In genomic region chr17:37044651-37045244, GRCm38 (mm10) we compare ENCODE assay signal across 8 mouse cellular contexts. TPM values are rescaled to one million over a fixed set of nuclear protein-coding genes. Genes with fewer than 3 reads are reported as not detected.
A peak's percentile ranks its signal among the peaks of the same experiment; 100 is the strongest.
DNase-seq lines count a peak whose midpoint lies in the region; ATAC-seq and TF ChIP-seq lines count a peak whose summit lies in the region.

No protein-coding gene starts in this region.

- H3K9ac ChIP-seq in CH12.LX (ENCODE audit: insufficient read depth, low read depth): peak overlapping the region; percentile 64; the same call in 1 of the 2 replicates

- H3K27me3 ChIP-seq in CH12.LX (replicated peaks): peaks cover 6% of the 10 kb centered on the region

- H3K4me2 ChIP-seq in CH12.LX (ENCODE audit: insufficient read depth, low read depth, poor library complexity, severe bottlenecking): peak overlapping the region; percentile 72

- peak; percentile 29 to 53; a peak in 3 of 4 replicates for ATAC-seq in hematopoietic stem cell, adult 5-6 weeks (replicated peaks in 1 of 2; ENCODE audit: insufficient read depth in 1 of 2, low FRiP score in 2 of 2, low TSS enrichment in 1 of 2, low read depth in 1 of 2, poor library complexity in 2 of 2, severe bottlenecking in 2 of 2)

- in situ Hi-C loops in CH12.LX (cut with MboI; ENCODE audit: low pct_ligation_motif_present, low pct_unique_long_range_greater_than_20kb, low sequenced_read_pairs): no loop called here

- H3K79me2 ChIP-seq in CH12.LX (replicated peaks; ENCODE audit: control insufficient read depth, extremely low read depth, insufficient read depth, poor library complexity, severe bottlenecking): no peaks in the 10 kb centered on the region

- no peak for TF ChIP-seq POLR2A in CH12.LX (IDR thresholded peaks at IDR 0.05; ENCODE audit: low read depth, low read length)

- peak overlapping the region in 1 of 3 experiments; percentile 48 for H3K4me3 ChIP-seq in CH12.LX (replicated peaks in 1 of 3; ENCODE audit: low read depth in 2 of 3, low read length in 2 of 3, poor library complexity in 1 of 3)

- peaks cover 3 to 13% of the 10 kb centered on the region in 2 experiments for H3K36me3 ChIP-seq in CH12.LX (replicated peaks in 1 of 2; ENCODE audit: control insufficient read depth in 1 of 2, insufficient read depth in 1 of 2, low read length in 1 of 2)

- peaks cover 6 to 20% of the 10 kb centered on the region in 2 experiments for H3K4me1 ChIP-seq in CH12.LX (ENCODE audit: control insufficient read depth in 1 of 2, insufficient read depth in 2 of 2)

- TF ChIP-seq CTCF in CH12.LX (conservative IDR thresholded peaks at IDR 0.05 in 1 of 2, IDR thresholded peaks at IDR 0.05 in 1 of 2; ENCODE audit: low read depth in 2 of 2, low read length in 2 of 2): no peak

- H3K9me3 ChIP-seq in CH12.LX (replicated peaks; ENCODE audit: low read length): no peaks in the 10 kb centered on the region

- TF ChIP-seq EP300 in CH12.LX (IDR thresholded peaks at IDR 0.05; ENCODE audit: low read length): peak; percentile 17; the same call in 1 of the 2 replicates

- peak; percentile 38 for DNase-seq in 3T3-L1 (ENCODE audit: low read depth, low spot score)
- no peak for DNase-seq in CH12.LX (ENCODE audit: extremely low read depth)
- peak; percentile 37 for DNase-seq in lung, postnatal 25 days (ENCODE audit: low spot score)
- DNase-seq in spleen, postnatal 4 days (ENCODE audit: low spot score in 2 of 2): no peak
- DNase-seq in frontal cortex, postnatal 14 days (ENCODE audit: low spot score in 2 of 2): no peak
- DNase-seq in left cerebral cortex, adult 9 months (ENCODE audit: low spot score in 2 of 2): no peak
- DNase-seq in layer of hippocampus, adult 9-10 months (ENCODE audit: low spot score): no peak

- TF ChIP-seq RAD21 in CH12.LX (IDR thresholded peaks at IDR 0.05; ENCODE audit: low read depth, low read length): no peak

- H3K27ac ChIP-seq in CH12.LX (ENCODE audit: insufficient read depth, low read depth): no peak overlapping the region

- dilution Hi-C loops in CH12.LX (cut with MboI; ENCODE audit: extremely low pct_ligation_motif_present, extremely low pct_unique_long_range_greater_than_20kb, low sequenced_read_pairs): no loop called here

TF ChIP-seq in CH12.LX, 34 proteins besides CTCF, POLR2A, EP300 and RAD21:
- no peak for TF ChIP-seq MEF2A (IDR thresholded peaks at IDR 0.05; ENCODE audit: borderline replicate concordance, low read depth, low read length)
- peak; percentile 72 for TF ChIP-seq BHLHE40 (IDR thresholded peaks at IDR 0.05; ENCODE audit: low read depth, low read length)
- TF ChIP-seq MAFK (IDR thresholded peaks at IDR 0.05; ENCODE audit: insufficient replicate concordance, low read length): no peak
- no peak for TF ChIP-seq POLR2AphosphoS2 (IDR thresholded peaks at IDR 0.05; ENCODE audit: low read depth, low read length)
- no peak for TF ChIP-seq USF1 (IDR thresholded peaks at IDR 0.05; ENCODE audit: low read depth, low read length)
- TF ChIP-seq ZNF384 (IDR thresholded peaks at IDR 0.05; ENCODE audit: low read depth, low read length): no peak
- no peak for TF ChIP-seq JUND (conservative IDR thresholded peaks at IDR 0.05; ENCODE audit: low read depth, low read length)
- TF ChIP-seq TBP (conservative IDR thresholded peaks at IDR 0.05; ENCODE audit: low read depth, low read length): no peak
- no peak for TF ChIP-seq TCF12 (IDR thresholded peaks at IDR 0.05; ENCODE audit: low read depth, low read length)
- no peak for TF ChIP-seq MAZ (IDR thresholded peaks at IDR 0.05; ENCODE audit: low read depth, low read length)
- peak; percentile 42; the same call in 1 of the 2 replicates for TF ChIP-seq MAX (IDR thresholded peaks at IDR 0.05; ENCODE audit: low read length)
- no peak for TF ChIP-seq KAT2A (IDR thresholded peaks at IDR 0.05; ENCODE audit: insufficient replicate concordance, low read length)
TF ChIP-seq in CH12.LX: peak in this region for 2.

RNA-seq across cellular contexts. Expression of gene Gabbr1, which starts 1.0 kb away (rescaled TPM):
- total RNA-seq in CH12.LX (2012; rRNA removed) (4.7 TPM in 2 replicates), CH12.LX (2014; rRNA removed) (1.8 and 2.1 TPM in 2 replicates)
- polyA plus RNA-seq in CH12.LX (2012; ENCODE audit: insufficient read length, low read depth): 10.2 and 11.6 TPM in 2 replicates
- total RNA-seq in hematopoietic stem cell, adult 5-6 weeks (2017): 10.7 and 43.0 TPM in 2 replicates

RNA-seq across cellular contexts. Expression of gene Mog, which starts 21.6 kb away (rescaled TPM):
- not detected in 2 replicates for total RNA-seq in CH12.LX (2012; rRNA removed)
- total RNA-seq in CH12.LX (2014; rRNA removed): not detected in 2 replicates
- polyA plus RNA-seq in CH12.LX (2012; ENCODE audit: insufficient read length, low read depth): not detected in 2 replicates
- not detected in 2 replicates for total RNA-seq in hematopoietic stem cell, adult 5-6 weeks (2017)

RNA-seq across cellular contexts. Expression of gene Olfr90, which starts 43.6 kb away (rescaled TPM):
- total RNA-seq in CH12.LX (2012; rRNA removed): not detected in 2 replicates
- not detected in 2 replicates for total RNA-seq in CH12.LX (2014; rRNA removed)
- not detected in 2 replicates for polyA plus RNA-seq in CH12.LX (2012; ENCODE audit: insufficient read length, low read depth)
- not detected in 2 replicates for total RNA-seq in hematopoietic stem cell, adult 5-6 weeks (2017)

RNA-seq across cellular contexts. Expression of gene Zfp57, which starts 43.8 kb away (rescaled TPM):
- not detected in 2 replicates for total RNA-seq in CH12.LX (2012; rRNA removed)
- not detected in 2 replicates for total RNA-seq in CH12.LX (2014; rRNA removed)
- 0.10 and 0.26 TPM in 2 replicates for polyA plus RNA-seq in CH12.LX (2012; ENCODE audit: insufficient read length, low read depth)
- total RNA-seq in hematopoietic stem cell, adult 5-6 weeks (2017): 6.9 and 13.6 TPM in 2 replicates

RNA-seq across cellular contexts. Expression of gene Olfr91, which starts 53.3 kb away (rescaled TPM):
- not detected in 2 replicates for total RNA-seq in CH12.LX (2012; rRNA removed)
- not detected in 2 replicates for total RNA-seq in CH12.LX (2014; rRNA removed)
- polyA plus RNA-seq in CH12.LX (2012; ENCODE audit: insufficient read length, low read depth): not detected in 2 replicates
- not detected in 2 replicates for total RNA-seq in hematopoietic stem cell, adult 5-6 weeks (2017)

Comparison
In these comparisons a context has a peak if more than half of its experiments do, and no peak if none do; other contexts are left out.
1. DNase-seq: peak in 3T3-L1 (single experiment) and lung, postnatal 25 days (single experiment); none in CH12.LX (single experiment), spleen, postnatal 4 days (0 of 2), frontal cortex, postnatal 14 days (0 of 2), left cerebral cortex, adult 9 months (0 of 2) and layer of hippocampus, adult 9-10 months (single experiment).